Mouse (Mus musculus) kidney, adult 8-10 months (tissue): ENCODE results near the gene Atp13a4.

Source experiments
- DNase-seq, 2 experiments: peaks; one replicate each; pipeline ENCODE4 v3.0.0; 2022

The Atp13a4 gene

DNA sequence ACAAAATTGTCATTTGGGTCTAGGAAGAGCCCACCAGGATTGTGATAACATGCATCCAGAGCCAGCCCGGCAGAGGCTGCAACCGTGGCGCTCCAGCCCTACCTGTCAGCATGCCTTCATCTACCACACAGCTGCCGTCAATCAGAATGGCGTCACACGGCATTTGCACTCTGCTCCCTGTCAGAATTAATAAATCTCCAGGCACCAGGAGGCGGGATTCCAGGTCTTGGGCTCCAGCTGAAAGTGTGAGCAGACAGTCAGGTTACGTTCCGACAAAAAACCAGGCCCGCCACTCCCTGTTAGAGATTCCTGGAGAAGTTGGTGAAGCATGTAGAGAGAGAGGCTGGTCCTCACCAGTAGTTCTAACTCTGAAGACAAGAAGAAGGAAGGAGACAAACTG, 85.3 kb downstream of the Atp13a4 start:
- DNase-seq, result peak; percentile 13 to 50

DNA sequence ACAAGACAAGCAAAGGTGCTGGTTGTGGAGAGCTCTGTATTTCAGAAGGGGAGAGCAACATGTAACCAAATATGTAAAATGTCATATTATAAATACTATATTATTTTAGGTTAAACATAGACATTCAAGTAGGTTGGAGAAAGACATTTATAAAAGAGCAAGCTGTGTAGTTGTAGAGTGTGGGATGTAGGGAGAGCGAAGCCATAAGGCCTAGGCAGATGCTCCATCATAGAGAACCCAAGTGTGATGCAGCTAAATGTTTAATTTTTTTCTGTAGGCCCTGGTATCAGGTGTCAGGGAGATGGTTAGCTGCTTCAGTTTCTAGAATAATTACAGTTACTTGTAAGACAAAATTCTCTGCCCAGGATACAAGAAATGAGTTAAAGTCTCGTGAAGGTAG, 87.8 kb downstream of the Atp13a4 start:
- DNase-seq, result no peak

DNA sequence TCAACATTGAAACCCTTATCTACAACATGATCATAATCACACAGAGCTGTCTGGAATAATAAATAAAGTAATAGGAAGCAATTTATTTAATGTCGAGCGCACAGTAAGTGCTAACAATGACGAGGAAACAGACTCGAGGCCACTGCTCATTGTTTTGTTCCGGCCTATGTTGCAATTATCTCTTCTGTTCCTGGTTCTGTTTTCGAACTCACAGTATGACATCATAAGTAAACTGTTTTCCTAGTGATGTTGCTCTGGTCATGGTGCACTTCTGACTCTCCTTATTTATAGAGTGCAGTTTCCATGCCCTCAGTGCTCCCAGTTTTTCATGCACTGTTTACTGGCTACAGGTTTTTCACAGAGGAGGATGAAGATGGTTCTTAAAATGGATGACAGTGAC, 91.4 kb downstream of the Atp13a4 start:
- no peak for DNase-seq

DNA sequence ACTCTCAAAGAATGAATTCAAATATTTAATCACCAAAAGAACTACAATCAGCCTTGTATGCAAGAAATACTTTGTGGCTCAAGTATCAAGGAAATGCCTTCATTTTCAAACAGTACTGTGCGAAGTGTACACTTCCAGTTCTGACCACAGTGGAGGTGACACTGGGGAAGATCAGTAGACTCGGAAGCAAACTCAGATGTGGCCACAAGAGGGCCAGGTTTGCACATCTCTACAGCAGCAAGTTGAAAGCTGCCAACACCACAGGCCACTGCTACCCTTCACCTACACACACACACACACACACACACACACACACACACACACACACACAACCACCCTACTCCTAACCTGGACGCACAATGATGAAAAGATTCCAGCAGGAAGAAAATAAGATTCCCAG, 93.0 kb downstream of the Atp13a4 start:
- DNase-seq, result peak; percentile 18 to 60

DNA sequence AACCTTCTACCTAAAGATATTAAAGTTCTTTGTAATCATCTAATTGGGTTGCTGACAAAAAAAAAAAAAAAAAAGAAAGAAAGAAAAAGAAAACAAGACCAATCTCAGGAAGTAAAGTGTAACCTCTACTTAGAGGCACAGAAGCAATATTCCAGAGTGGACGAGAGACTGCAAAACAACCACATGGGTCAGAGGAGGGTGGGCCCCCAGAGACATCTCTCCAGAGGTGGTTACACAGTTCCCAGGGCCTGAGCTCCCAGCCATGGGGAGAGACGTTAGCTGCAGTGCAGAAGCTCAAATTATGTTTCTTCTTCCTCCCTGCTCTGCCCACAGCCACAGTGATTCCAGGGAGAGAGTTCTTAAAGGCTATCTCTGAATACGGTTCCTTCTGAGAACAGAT, 102.5 kb downstream of the Atp13a4 start:
- DNase-seq, result no peak

DNA sequence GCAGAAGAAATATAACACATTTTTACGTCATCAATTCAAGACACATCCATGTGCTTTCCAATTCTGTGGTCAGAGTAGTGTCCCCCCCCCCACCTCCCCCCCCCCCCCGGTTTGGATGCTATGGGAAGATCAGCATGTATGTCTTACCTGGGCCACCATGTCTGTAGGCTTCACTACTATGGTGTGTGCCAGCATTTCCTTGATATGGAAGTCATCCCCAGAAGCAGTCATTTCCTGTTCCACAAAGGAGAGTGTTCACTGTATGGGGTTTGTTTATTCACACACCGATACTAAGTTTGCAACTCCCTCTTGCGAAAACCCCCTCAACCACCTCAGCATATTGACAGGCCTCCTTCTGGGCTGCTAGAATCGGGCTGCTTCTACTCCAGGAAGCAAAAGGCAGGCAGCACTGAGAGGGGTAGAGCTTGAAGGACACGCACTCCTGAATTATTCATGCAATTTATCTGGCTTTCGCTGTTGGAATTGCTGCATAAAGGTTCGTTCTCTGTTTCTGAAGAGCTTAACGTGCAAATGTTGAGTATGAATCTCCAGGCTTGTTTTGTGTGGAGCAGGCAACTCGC, 103.2 kb downstream of the Atp13a4 start:
- no peak for DNase-seq

DNA sequence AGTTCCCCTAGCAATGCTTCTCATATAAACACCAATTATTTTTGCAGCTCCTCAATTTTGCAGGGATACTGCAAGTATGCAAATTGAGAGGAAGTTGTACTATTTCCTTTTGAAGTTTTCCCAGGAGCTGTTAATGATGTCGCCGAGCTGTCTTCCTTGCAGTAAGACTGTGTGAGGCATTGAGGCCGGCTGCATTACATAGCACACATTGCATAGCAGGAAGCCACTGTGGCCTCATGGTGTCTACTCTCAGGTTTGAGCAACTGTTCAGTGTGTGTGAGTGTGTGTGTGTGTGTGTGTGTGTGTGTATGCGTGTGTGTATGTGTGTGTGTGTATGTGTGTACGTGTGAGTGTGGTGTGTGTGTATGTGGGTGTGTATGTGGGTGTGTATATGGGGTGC, 106.6 kb downstream of the Atp13a4 start:
- DNase-seq, result no peak

DNA sequence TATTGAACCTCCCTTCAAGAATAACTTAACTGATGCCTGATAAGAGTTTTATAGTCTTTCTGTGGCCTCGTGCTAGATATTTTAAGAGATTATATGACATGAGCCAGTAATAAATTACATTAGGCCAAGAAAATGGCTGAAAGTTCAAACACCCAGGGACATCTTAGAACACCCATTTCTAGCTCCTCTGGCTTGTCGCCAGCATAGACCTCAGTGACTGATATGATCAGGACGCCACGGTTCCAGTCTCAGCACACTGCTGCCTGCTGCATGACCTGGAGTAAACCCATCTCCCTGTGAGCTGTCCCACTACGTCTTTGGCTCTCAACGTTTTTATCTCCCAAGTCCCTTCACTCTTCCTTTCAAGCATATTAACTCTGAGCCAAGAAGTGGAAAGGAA, 108.9 kb downstream of the Atp13a4 start:
- DNase-seq, result peak in 1 of 2 experiments; percentile 1

DNA sequence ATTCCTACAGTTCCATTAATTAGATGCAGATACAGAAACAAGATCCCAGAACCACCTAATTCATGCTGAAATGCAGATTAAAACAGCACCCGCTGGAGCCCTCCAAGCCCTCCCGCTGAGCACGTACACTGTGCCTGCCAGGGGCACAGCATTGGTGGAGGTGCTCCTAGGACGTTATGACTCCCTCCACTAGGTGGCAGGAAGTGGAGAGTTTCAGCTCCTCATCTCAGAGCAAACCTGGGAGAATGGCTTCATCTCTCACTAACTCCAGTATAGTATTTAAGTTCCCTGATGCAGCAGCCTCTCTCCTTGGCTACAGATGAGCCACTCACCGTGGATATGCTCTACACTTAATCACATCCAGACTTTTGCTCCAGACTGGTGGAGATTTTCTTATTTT, 110.0 kb downstream of the Atp13a4 start:
- DNase-seq, result peak in 1 of 2 experiments; percentile 38

DNA sequence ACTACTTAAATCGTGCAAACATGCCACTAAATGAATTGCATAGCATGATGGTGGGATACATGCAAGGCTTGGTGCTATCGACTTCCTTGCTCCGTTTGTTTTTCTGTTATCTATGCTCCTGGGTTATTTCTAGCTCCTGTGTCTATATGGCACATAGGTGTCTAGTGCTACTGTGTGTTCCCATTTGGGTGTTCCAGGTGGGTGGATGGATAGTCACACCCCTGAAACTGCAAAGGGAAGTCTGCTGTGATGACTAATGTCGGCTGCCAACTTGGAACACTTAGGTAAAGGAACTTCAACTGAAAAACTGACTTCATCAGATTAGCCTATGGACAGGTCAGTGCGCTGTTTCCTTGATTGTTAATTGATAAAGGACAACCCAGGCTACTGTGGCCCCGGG, 129.8 kb downstream of the Atp13a4 start:
- no peak for DNase-seq

DNA sequence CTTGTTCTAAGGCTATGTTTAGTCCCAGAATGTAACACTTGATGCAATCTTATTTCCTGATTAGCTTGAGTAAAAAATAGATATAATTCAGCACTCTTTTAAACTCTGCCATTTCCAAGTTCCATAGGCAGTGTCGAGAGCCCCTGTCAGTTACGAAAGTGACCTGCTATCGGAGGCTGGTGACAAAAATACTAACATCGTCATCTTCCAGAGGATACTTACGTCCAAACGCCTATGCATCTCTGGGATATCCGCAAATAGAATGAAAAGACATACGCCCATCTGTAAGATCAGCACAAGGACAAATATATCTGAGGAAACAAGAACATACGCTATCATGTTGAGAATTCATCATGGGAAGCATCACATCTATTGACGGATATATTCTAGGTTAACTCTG, 137.3 kb downstream of the Atp13a4 start:
- DNase-seq, result no peak

DNA sequence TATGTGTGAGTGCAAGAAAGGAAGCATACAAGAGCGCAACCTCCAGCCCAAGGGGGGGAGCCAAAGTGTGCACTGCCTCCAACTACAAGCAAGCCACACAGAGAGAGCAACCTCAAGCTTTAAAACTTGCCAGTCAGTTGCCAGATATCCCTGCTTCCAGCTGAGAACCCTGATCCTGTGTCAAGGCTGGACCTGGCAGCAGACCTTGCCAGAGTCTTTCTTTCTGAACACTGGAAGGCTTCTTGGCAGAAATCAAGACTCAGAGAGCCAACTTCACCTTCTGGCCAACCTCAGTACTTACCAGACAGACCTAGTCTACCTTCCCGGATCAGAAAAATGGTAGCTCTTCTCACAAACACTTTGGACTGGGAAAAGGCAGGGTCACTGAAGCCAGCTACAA, 145.6 kb downstream of the Atp13a4 start:
- DNase-seq, result no peak

DNA sequence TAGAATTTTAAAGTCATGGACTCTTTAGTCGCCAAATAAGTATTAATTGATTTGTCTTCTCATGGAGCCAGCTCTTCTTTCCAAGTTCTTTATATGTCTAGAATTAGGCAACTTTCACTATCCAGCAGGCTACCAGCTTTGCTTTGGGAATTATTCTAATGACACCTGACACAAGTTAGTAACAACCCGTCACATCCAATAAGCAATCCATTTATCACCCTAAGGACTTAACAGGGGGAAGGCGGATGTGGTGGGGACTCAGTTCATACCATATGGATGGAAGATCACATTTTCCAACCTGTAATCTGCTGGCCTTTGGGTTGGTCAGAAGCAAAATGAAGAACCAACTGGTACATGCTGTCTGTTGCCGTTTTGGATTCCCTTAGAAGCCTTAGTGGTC, 159.9 kb downstream of the Atp13a4 start:
- no peak for DNase-seq

DNA sequence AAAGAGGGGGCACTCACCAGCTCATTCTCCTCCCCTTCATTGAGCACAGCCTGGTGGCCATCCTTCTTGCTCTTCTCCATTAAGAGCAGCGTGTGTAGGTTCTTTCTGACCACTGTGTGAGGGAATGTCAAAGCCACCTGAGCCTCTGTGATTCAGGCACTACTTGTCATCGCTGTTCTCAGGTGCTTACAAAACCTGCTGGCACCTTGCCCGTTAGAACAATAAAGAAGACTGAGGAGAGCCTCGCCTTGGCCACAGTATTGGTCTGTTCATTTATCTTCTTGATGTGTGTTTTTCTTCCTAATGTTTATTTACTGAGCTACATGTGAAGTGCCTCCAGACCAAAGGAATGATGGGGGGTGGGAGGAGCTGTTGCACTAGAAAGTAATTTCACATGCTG, 166.2 kb downstream of the Atp13a4 start, which contains the start of gene Atp13a5:
Gene Atp13a5, minus strand, starts transcription at position 275 of the 400 bp plus-strand sequence.
- DNase-seq, result no peak

DNA sequence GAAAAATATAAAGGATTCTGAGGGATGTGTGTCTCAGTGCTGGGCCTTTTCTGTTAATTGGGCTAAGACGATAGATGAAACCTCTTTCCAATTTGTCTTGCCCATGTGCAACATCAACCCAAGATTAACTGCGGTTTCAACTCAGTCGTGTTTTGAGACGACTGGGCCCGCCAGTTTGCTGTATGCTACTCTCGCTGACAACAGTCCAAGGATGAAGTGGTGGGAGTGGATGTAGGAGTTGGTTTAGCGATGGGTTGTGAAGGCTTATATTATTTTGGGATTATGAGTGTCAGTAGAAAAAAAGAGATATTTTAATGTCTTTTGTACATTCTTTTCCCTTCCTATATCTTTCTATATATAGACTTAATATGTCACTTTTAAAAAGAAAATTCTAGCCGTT, 170.0 kb downstream of the Atp13a4 start:
- no peak for DNase-seq
